Mouse (Mus musculus): ENCODE results near the gene Gm29133. TPM values are rescaled to one million over a fixed set of nuclear protein-coding genes. Genes with fewer than 3 reads are reported as not detected.

The Gm29133 gene
- polyA plus RNA-seq, 1 experiment, result not detected

DNA sequence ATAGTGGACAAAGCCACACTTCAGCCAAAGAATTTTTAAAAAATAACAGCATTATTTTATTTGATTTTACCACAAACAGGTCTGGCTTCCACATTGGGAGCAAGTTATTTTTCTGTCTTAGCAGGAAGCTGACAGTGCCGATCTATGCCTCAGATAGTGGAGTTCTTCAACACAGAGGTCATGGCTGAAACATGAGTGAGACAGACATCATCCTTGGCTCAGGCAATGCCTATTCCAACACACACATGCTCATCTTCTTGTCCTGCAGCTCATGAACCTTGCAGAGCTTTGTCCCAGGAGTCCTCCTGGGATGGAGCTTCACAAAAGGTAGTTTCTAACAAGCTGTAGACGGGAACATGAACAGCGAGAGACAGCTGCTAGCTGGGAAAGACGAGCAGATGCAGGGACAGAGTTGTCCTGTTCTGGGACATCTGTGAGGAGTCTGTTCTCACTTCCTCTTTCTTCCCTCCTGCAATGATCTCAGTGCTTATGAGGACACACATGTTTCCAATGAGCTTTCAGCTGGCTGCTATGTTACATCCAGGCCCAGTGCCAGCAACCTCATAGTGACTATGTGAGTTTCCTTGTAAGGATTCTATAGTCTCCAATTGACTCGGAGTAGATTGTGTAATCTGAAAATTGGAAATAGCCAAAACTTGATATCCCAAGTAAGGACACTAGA, 87.4 kb downstream of the Gm29133 start:
- 66% methylated on average over 5 of the region's 5 CpGs for WGBS
- Histone ChIP-seq H3K4me3 (replicated peaks; ENCODE audit: insufficient read depth, low read depth, low read length) (no peak overlapping the region), H3K27me3 (ENCODE audit: control insufficient read depth, insufficient read depth, low read length) (no peaks in the 10 kb centered on the region), H3K27ac (ENCODE audit: insufficient read depth, low read length) (no peak overlapping the region), H3K4me1 (ENCODE audit: control insufficient read depth, insufficient read depth, low read length) (no peaks in the 10 kb centered on the region)
- DNase-seq, result no peak
- TF ChIP-seq CTCF (IDR thresholded peaks at IDR 0.05; ENCODE audit: borderline replicate concordance, insufficient read depth, low read depth, low read length) (no peak), POLR2A (IDR thresholded peaks at IDR 0.05; ENCODE audit: borderline replicate concordance, insufficient read depth, low read length) (no peak)

Other genes with a start within 250 kb of the Gm29133 start
- 39.9 and 41.7 TPM in 2 replicates for gene Pdcd10, start 191.3 kb upstream of the Gm29133 start, polyA plus RNA-seq (2012; rRNA removed)
- gene Serpini1, start 190.7 kb upstream of the Gm29133 start, polyA plus RNA-seq (2012; rRNA removed), result 79.6 and 83.3 TPM in 2 replicates
- gene Golim4, start 208.8 kb downstream of the Gm29133 start, polyA plus RNA-seq (2012; rRNA removed), result 28.7 and 31.8 TPM in 2 replicates

All from cerebellum, adult 2 months (tissue).